Mouse (Mus musculus) megakaryocyte, embryonic 14.5 days (primary cell): ENCODE results near the gene Lyz1.

ENCODE experiments used
- FLI1 ChIP-seq: IDR thresholded peaks from 2 replicates; pipeline ENCODE4 v1.6.1; 2012; ENCODE audit warnings: low read length, inconsistent platforms, mixed read lengths
- GATA1 ChIP-seq: IDR thresholded peaks from 3 replicates; pipeline ENCODE4 v1.6.1; 2012; ENCODE audit warnings: mixed read lengths, low read length, inconsistent platforms, borderline replicate concordance

DNA sequence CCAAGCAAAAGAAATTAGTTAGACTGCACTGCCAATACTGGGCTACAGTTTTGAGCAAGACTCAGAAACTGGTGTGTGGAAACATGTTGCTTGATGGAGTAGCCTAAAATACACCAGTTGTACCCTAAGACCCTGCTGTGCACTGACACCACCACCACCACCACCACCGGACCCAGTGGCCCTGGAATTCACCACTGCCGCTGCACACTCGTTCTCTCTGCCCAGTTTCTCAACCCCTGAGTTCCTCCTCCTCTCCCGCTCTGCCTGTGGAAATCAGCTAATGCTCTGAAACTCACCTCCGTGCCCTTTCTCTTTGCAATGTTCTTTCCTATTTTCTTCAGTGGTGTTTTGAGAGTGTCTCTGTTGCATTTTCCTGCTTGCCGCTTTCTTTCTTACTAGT is 5.7 kb upstream of the Lyz1 start:
- TF ChIP-seq GATA1 (no peak), FLI1 (no peak)
